Mouse (Mus musculus) midbrain, embryonic 12.5 days (tissue): ENCODE results near the gene Ngrn. TPM values are rescaled to one million over a fixed set of nuclear protein-coding genes. Genes with fewer than 3 reads are reported as not detected.
A peak's percentile ranks its signal among the peaks of the same experiment; 100 is the strongest.

Experiments used
- ATAC-seq: fragments of 200-750 bp; cut with Nextera tagmentation; 2 replicates; pipeline ENCODE4 v1.8.0; 2017; ENCODE audit warnings: low read depth, moderate TSS enrichment, moderate library complexity; ENCODE audit not compliant: low FRiP score
- H3K27ac ChIP-seq: fragments of 300-500 bp; sonication (generic); replicated peaks from 2 replicates; pipeline ENCODE4 v1.5.1; 2016; ENCODE audit warnings: mild to moderate bottlenecking
- H3K27me3 ChIP-seq: fragments of 300-500 bp; sonication (generic); 2 replicates; pipeline ENCODE4 v1.6.1; 2016; ENCODE audit warnings: mild to moderate bottlenecking
- H3K36me3 ChIP-seq: fragments of 300-500 bp; sonication (generic); 2 replicates; pipeline ENCODE4 v1.6.1; 2016
- H3K4me1 ChIP-seq: fragments of 300-500 bp; sonication (generic); 2 replicates; pipeline ENCODE4 v1.6.1; 2016
- H3K4me2 ChIP-seq: fragments of 300-500 bp; sonication (generic); replicated peaks from 2 replicates; pipeline ENCODE4 v1.6.1; 2016; ENCODE audit warnings: mild to moderate bottlenecking, moderate library complexity
- H3K4me3 ChIP-seq: fragments of 300-500 bp; sonication (generic); 2 replicates; pipeline ENCODE4 v1.5.1; 2016; ENCODE audit warnings: mild to moderate bottlenecking
- H3K9ac ChIP-seq: fragments of 300-500 bp; sonication (generic); replicated peaks from 2 replicates; pipeline ENCODE4 v1.6.1; 2016; ENCODE audit warnings: mild to moderate bottlenecking, moderate library complexity
- H3K9me3 ChIP-seq: fragments of 300-500 bp; sonication (generic); 2 replicates; pipeline ENCODE4 v1.6.1; 2016; ENCODE audit warnings: mild to moderate bottlenecking
- WGBS: fragments of 180-500 bp; shearing (Covaris S2); methylation state at CpG from one replicate; pipeline ENCODE4 v1.1.7; 2016; 5-methylcytosine and 5-hydroxymethylcytosine counted together
- polyA plus RNA-seq: library from polyadenylated mRNA; unstranded; fragments of >200 nt; fragmentation: Nextera tagmentation; extraction: Ambion mirVana; gene quantifications from 2 replicates; pipeline ENCODE4 v1.2.1, GENCODE M21; 2016

Ngrn gene
- polyA plus RNA-seq, 1 experiment from 2014 or later, result 57.5 TPM

DNA sequence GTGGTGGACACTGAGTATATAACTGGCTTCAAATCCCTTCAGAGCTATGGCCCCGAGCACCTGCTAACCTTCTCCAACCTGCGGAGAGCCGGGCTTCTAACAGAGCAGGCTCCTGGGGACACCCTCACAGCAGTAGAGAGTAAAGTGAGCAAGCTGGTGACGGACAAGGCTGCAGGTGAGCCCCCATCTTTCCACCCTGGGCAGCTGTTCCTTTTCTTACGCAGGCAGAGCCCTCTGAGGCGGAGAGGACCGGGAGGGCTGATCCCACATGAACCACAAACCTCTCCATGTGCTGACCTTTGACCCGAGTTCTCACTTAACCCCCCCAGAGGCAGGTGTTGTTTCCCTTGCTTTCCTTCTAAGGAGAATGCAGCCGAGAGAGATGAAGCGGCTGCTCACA, 26.7 kb downstream of the Ngrn start:
- Histone ChIP-seq H3K36me3 (peaks cover 77% of the 10 kb centered on the region), H3K4me1 (no peaks in the 10 kb centered on the region), H3K4me3 (no peak overlapping the region), H3K4me2 (no peak overlapping the region), H3K9me3 (no peaks in the 10 kb centered on the region), H3K27me3 (no peaks in the 10 kb centered on the region), H3K9ac (no peak overlapping the region), H3K27ac (no peak overlapping the region)
- no peak for ATAC-seq
- 83% methylated on average over 10 of the region's 10 CpGs for WGBS

DNA sequence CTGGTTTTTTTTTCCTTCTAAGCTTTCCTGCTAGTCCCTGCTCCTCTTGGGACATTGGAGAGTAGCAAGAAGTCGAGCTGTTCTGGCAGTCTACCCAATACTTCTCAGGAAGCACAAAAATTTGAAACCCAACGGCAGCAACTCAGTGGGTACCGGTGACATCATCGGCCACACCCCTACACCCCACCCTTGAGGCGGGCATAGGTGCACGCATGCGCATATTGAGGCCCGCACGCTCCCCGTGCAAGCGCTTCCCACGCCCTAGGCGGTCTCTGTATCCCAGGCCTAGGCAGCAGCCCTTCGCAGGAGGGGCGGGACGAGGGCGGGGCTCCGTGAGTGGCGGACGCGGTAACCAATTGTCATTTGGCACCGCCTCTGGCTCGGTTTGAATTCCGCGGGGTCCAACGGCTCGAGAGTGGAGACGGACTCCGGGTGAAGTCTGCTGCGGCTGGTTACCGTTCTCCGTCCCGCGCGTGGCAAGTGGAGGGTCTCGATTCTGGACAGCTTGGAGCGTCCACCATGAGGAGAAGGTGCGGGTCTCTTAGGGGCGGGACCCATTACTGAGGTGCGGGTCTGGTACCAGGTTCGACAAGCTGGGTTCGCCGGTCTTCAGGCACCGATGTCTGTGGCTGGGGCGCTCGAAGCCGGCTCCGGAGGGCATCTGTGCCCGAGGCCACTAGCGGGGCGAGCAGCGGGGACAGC, 33.2 kb downstream of the Ngrn start, which contains the start of gene Prc1:
Gene Prc1 (plus strand): TSS at position 389 of the 702 bp plus-strand sequence.
- no peaks in the 10 kb centered on the region for H3K9me3 ChIP-seq
- peak within 1 kb of the TSS; percentile 86 for H3K4me2 ChIP-seq
- peak within 1 kb of the TSS; percentile 69 for H3K27ac ChIP-seq
- peaks cover 21% of the 10 kb centered on the region for H3K4me1 ChIP-seq
- H3K4me3 ChIP-seq, result peak within 1 kb of the TSS; percentile 84
- ATAC-seq, result peak; percentile 99
- H3K27me3 ChIP-seq, result no peaks in the 10 kb centered on the region
- peak within 1 kb of the TSS; percentile 71 for H3K9ac ChIP-seq
- peaks cover 26% of the 10 kb centered on the region for H3K36me3 ChIP-seq
- under 1% methylated on average over 52 of the region's 52 CpGs for WGBS

DNA sequence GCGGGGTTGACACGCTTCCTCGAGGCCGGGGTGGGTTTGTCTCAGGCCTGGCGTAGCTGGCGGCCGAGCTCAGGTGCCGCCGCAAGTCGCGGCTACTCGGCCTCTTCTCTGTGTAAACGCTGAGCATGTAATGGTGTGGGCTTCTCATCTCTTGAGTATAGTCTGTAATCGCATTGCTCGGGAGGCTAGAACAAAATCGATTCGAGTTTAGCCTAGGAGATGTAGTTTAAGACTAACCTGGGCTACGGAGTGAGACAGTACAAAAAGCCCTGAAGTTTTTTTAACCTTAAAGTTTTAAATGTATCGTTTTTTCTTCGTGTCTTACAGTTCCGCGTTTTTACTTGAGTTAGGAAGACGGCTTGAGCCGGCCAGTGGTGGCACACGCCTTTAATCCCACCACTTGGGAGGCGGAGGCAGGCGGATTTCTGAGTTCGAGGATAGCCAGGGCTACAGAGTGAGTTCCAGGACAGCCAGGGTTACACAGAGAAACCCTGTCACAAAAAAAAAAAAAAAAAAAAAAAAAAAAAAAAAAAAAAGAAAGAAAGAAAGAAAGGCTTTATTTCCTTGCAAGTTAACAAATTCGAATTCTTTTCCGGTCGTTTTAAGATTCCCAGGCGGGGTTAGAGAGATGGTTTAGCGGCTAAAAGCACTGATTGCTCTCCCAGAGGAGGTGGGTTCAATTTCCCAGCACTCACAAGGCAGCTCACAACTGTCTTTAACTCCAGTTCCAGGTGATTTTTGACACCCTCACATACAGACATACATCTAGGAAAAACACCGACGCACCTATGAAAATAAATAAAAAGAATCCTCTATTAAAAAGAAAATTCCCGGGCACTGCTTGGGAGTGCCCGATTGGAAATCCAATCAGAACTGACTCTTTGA, 34.0 kb downstream of the Ngrn start:
- 9% methylated on average over 37 of the region's 37 CpGs for WGBS
- no peaks in the 10 kb centered on the region for H3K9me3 ChIP-seq

GRCm38 (mm10) chr7:80296462-80296861, 35.4 kb downstream of the Ngrn start:
- Histone ChIP-seq H3K36me3 (peaks cover 21% of the 10 kb centered on the region), H3K27me3 (no peaks in the 10 kb centered on the region), H3K27ac (no peak overlapping the region), H3K4me2 (peak overlapping the region; percentile 86), H3K9me3 (no peaks in the 10 kb centered on the region), H3K9ac (no peak overlapping the region), H3K4me3 (peak overlapping the region; percentile 84; the same call in 1 of the 2 replicates), H3K4me1 (peaks cover 24% of the 10 kb centered on the region)
- whole genome bisulfite sequencing, result 87% methylated on average over 6 of the region's 6 CpGs
- no peak for ATAC-seq

More for the DNA sequence above, 34.0 kb downstream of the Ngrn start:
- H3K4me2 ChIP-seq, result peak overlapping the region; percentile 86
- ATAC-seq, result peak; percentile 60; the same call in 1 of the 2 replicates
- H3K36me3 ChIP-seq, result peaks cover 20% of the 10 kb centered on the region
- H3K4me3 ChIP-seq, result peak overlapping the region; percentile 84
- peak overlapping the region; percentile 69 for H3K27ac ChIP-seq
- H3K9ac ChIP-seq, result peak overlapping the region; percentile 71
- peaks cover 24% of the 10 kb centered on the region for H3K4me1 ChIP-seq
- no peaks in the 10 kb centered on the region for H3K27me3 ChIP-seq

- H3K36me3 ChIP-seq, result peaks cover 27% of the 10 kb centered on the region
- WGBS, result 73% methylated on average over 3 of the region's 3 CpGs
Measured at GRCm38 (mm10) chr7:80297041-80297440, 36.0 kb downstream of the Ngrn start.

GRCm38 (mm10) chr7:80298754-80299153, 37.7 kb downstream of the Ngrn start:
- H3K4me3 ChIP-seq, result no peak overlapping the region

More at GRCm38 (mm10) chr7:80297041-80297440, 36.0 kb downstream of the Ngrn start:
- no peak overlapping the region for H3K27ac ChIP-seq
- ATAC-seq, result no peak
- H3K4me3 ChIP-seq, result 0 out of 2 replicates have a peak overlapping the region, but pooled peaks have one; percentile 2
- H3K9ac ChIP-seq, result 0 out of 2 replicates have a peak overlapping the region, but pooled peaks have one; percentile 28
- no peaks in the 10 kb centered on the region for H3K9me3 ChIP-seq
- H3K4me1 ChIP-seq, result peaks cover 24% of the 10 kb centered on the region
- 0 out of 2 replicates have a peak overlapping the region, but pooled peaks have one; percentile 4 for H3K4me2 ChIP-seq
- no peaks in the 10 kb centered on the region for H3K27me3 ChIP-seq

DNA sequence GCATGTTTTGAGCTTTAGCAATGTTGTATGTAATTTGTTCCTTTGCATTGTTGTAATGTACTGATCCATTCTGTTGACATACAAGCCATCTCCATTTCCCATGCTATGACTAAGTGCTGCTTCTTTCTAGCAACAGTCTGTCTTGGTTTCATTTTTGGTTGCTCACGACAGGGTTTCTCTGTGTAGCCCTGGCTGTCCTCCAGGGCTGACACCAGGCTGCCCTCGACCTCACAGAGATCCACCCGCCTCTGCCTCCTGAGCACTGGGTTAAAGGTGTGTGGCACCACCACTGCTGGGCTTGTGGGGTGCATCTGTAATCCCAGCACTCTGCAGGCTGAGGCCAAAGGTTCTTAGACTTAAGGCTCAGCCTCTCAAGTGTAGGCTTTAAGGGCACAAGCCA, 38.6 kb downstream of the Ngrn start:
- peaks cover 48% of the 10 kb centered on the region for H3K36me3 ChIP-seq
- ATAC-seq, result no peak
- no peak overlapping the region for H3K4me3 ChIP-seq
- H3K27me3 ChIP-seq, result no peaks in the 10 kb centered on the region
- no peaks in the 10 kb centered on the region for H3K9me3 ChIP-seq
- peaks cover 24% of the 10 kb centered on the region for H3K4me1 ChIP-seq
- no peak overlapping the region for H3K27ac ChIP-seq
- H3K9ac ChIP-seq, result no peak overlapping the region
- WGBS, result 98% methylated on average over 3 of the region's 3 CpGs
- H3K4me2 ChIP-seq, result no peak overlapping the region

More at GRCm38 (mm10) chr7:80298754-80299153, 37.7 kb downstream of the Ngrn start:
- Histone ChIP-seq H3K9ac (no peak overlapping the region), H3K27ac (no peak overlapping the region), H3K27me3 (no peaks in the 10 kb centered on the region), H3K4me1 (peaks cover 24% of the 10 kb centered on the region), H3K36me3 (peaks cover 40% of the 10 kb centered on the region), H3K4me2 (no peak overlapping the region), H3K9me3 (no peaks in the 10 kb centered on the region)
- no peak for ATAC-seq
- WGBS, result 96% methylated on average over 4 of the region's 4 CpGs

- Histone ChIP-seq H3K9ac (no peak overlapping the region), H3K27me3 (no peaks in the 10 kb centered on the region), H3K36me3 (peaks cover 66% of the 10 kb centered on the region), H3K4me1 (peaks cover 17% of the 10 kb centered on the region), H3K27ac (no peak overlapping the region), H3K4me3 (no peak overlapping the region), H3K9me3 (no peaks in the 10 kb centered on the region), H3K4me2 (no peak overlapping the region)
- no peak for ATAC-seq
- WGBS, result 87% methylated on average over 2 of the region's 2 CpGs
Measured at GRCm38 (mm10) chr7:80301522-80301921, 40.5 kb downstream of the Ngrn start.

GRCm38 (mm10) chr7:80307766-80308165, 46.8 kb downstream of the Ngrn start:
- H3K27me3 ChIP-seq, result no peaks in the 10 kb centered on the region
- no peaks in the 10 kb centered on the region for H3K4me1 ChIP-seq
- 87% methylated on average over 3 of the region's 3 CpGs for WGBS
- peaks cover 94% of the 10 kb centered on the region for H3K36me3 ChIP-seq
- no peak overlapping the region for H3K9ac ChIP-seq
- H3K4me3 ChIP-seq, result no peak overlapping the region
- H3K4me2 ChIP-seq, result no peak overlapping the region
- H3K9me3 ChIP-seq, result no peaks in the 10 kb centered on the region
- H3K27ac ChIP-seq, result no peak overlapping the region
- ATAC-seq, result no peak

GRCm38 (mm10) chr7:80310771-80311170, 49.8 kb downstream of the Ngrn start:
- no peak overlapping the region for H3K9ac ChIP-seq
- ATAC-seq, result no peak
- H3K9me3 ChIP-seq, result no peaks in the 10 kb centered on the region
- peaks cover 93% of the 10 kb centered on the region for H3K36me3 ChIP-seq
- no peaks in the 10 kb centered on the region for H3K4me1 ChIP-seq
- 87% methylated on average over 7 of the region's 7 CpGs for WGBS
- H3K27ac ChIP-seq, result no peak overlapping the region
- no peak overlapping the region for H3K4me3 ChIP-seq
- no peaks in the 10 kb centered on the region for H3K27me3 ChIP-seq
- no peak overlapping the region for H3K4me2 ChIP-seq
